Comparison of ENCODE assay signal across 8 mouse cellular contexts in the genomic region with DNA sequence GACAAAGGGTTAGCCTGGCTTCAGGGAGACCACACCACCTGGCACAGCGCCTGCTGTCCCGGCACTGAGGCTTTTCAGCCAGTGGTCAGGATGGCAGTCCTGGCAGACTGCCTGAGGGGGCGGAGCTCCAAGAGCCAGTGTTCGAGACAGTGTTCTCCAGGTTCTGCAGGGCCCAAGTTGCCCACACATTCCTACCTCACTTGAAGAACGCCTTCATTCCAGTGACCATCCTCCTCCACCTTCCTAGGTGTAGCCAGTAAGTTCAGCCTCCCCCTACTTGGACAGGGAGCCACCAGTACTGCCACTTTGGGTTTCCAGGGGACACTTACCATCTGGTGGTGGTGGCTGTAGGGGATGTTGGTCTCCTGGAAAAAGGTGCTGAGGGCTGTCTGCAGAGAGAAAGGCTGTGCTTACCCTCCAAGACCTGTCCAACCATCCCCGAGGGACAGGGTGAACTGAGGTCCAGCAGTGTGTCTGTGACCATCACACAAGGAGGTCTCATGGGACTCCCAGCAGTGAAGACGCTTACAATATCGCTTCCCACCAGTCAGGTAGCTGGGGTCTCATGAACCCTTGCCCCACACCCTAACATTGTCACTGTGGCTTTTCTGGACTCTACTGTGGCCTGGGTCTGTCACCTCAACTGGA. TPM values are rescaled to one million over a fixed set of nuclear protein-coding genes. Genes with fewer than 3 reads are reported as not detected.
DNase-seq lines count a peak whose midpoint lies in the region; ATAC-seq lines count a peak whose summit lies in the region.

No protein-coding gene starts in this region.

- H3K9ac ChIP-seq in forebrain, embryonic 13.5 days, result 0 out of 2 replicates have a peak overlapping the region, but pooled peaks have one; percentile 16
- no peak overlapping the region for H3K9ac ChIP-seq in forebrain, embryonic 15.5 days (replicated peaks)
- H3K9ac ChIP-seq in liver, embryonic 15.5 days, result no peak overlapping the region
- no peak overlapping the region for H3K9ac ChIP-seq in forebrain, embryonic 12.5 days

- no peak overlapping the region for H3K27ac ChIP-seq in forebrain, embryonic 13.5 days
- no peak overlapping the region for H3K27ac ChIP-seq in forebrain, embryonic 15.5 days (replicated peaks)
- 0 out of 2 replicates have a peak overlapping the region, but pooled peaks have one; percentile 6 for H3K27ac ChIP-seq in liver, embryonic 15.5 days (replicated peaks)
- no peak overlapping the region for H3K27ac ChIP-seq in forebrain, embryonic 12.5 days

- no peak overlapping the region for H3K4me3 ChIP-seq in forebrain, embryonic 13.5 days
- no peak overlapping the region for H3K4me3 ChIP-seq in forebrain, embryonic 15.5 days
- no peak overlapping the region for H3K4me3 ChIP-seq in liver, embryonic 15.5 days (replicated peaks)
- no peak overlapping the region for H3K4me3 ChIP-seq in forebrain, embryonic 12.5 days (replicated peaks)

- peak overlapping the region; percentile 1; the same call in 1 of the 2 replicates for H3K4me2 ChIP-seq in forebrain, embryonic 13.5 days
- no peak overlapping the region for H3K4me2 ChIP-seq in forebrain, embryonic 15.5 days (replicated peaks)
- H3K4me2 ChIP-seq in liver, embryonic 15.5 days, result peak overlapping the region; percentile 35
- no peak overlapping the region for H3K4me2 ChIP-seq in forebrain, embryonic 12.5 days

- no peaks in the 10 kb centered on the region for H3K9me3 ChIP-seq in forebrain, embryonic 13.5 days (replicated peaks)
- H3K9me3 ChIP-seq in forebrain, embryonic 15.5 days, result no peaks in the 10 kb centered on the region
- no peaks in the 10 kb centered on the region for H3K9me3 ChIP-seq in liver, embryonic 15.5 days (replicated peaks)
- H3K9me3 ChIP-seq in forebrain, embryonic 12.5 days, result no peaks in the 10 kb centered on the region

- H3K27me3 ChIP-seq in forebrain, embryonic 13.5 days, result no peaks in the 10 kb centered on the region
- H3K27me3 ChIP-seq in forebrain, embryonic 15.5 days, result no peaks in the 10 kb centered on the region
- no peaks in the 10 kb centered on the region for H3K27me3 ChIP-seq in liver, embryonic 15.5 days
- no peaks in the 10 kb centered on the region for H3K27me3 ChIP-seq in forebrain, embryonic 12.5 days

- H3K36me3 ChIP-seq in forebrain, embryonic 13.5 days (ENCODE audit: poor library complexity, severe bottlenecking), result peaks cover 31% of the 10 kb centered on the region
- H3K36me3 ChIP-seq in forebrain, embryonic 15.5 days, result peaks cover 11% of the 10 kb centered on the region
- H3K36me3 ChIP-seq in liver, embryonic 15.5 days (replicated peaks), result peaks cover 29% of the 10 kb centered on the region
- H3K36me3 ChIP-seq in forebrain, embryonic 12.5 days (replicated peaks), result peaks cover 19% of the 10 kb centered on the region

- no peak for ATAC-seq in forebrain, embryonic 13.5 days
- no peak for ATAC-seq in forebrain, embryonic 15.5 days (replicated peaks)
- ATAC-seq in liver, embryonic 15.5 days (ENCODE audit: insufficient read depth), result no peak
- ATAC-seq in forebrain, embryonic 12.5 days (ENCODE audit: low FRiP score), result no peak

- DNase-seq in thymus, postnatal 4 days, result peak; percentile 42
- no peak for DNase-seq in thymus, postnatal 0 days (ENCODE audit: low spot score)
- DNase-seq in kidney, postnatal 10 days, result peak; percentile 89
- DNase-seq in right cerebral cortex, postnatal 4 days, result peak; percentile 76

- WGBS in forebrain, embryonic 13.5 days, result 74% methylated on average over 8 of the region's 8 CpGs
- 67% methylated on average over 8 of the region's 8 CpGs for WGBS in forebrain, embryonic 15.5 days
- 65% methylated on average over 8 of the region's 8 CpGs for WGBS in liver, embryonic 15.5 days (ENCODE audit: insufficient replicate concordance)
- WGBS in forebrain, embryonic 12.5 days, result 80% methylated on average over 8 of the region's 8 CpGs

- peaks cover 33% of the 10 kb centered on the region for H3K4me1 ChIP-seq in forebrain, embryonic 13.5 days
- peaks cover 35% of the 10 kb centered on the region for H3K4me1 ChIP-seq in forebrain, embryonic 15.5 days
- peaks cover 61% of the 10 kb centered on the region for H3K4me1 ChIP-seq in liver, embryonic 15.5 days (replicated peaks)
- peaks cover 22% of the 10 kb centered on the region for H3K4me1 ChIP-seq in forebrain, embryonic 12.5 days

RNA-seq across cellular contexts. Expression of a gene that starts 4.0 kb away (rescaled TPM):
- polyA plus RNA-seq in forebrain, embryonic 13.5 days (2015; fragmentation: Nextera tagmentation; extraction: Ambion mirVana), result 33.9 and 35.1 TPM in 2 replicates
- 45.1 and 47.6 TPM in 2 replicates for polyA plus RNA-seq in forebrain, embryonic 15.5 days (2015; fragmentation: Nextera tagmentation; extraction: Ambion mirVana)
- 57.5 and 62.3 TPM in 2 replicates for polyA plus RNA-seq in thymus, postnatal 0 days (2015; fragmentation: Nextera tagmentation; extraction: Ambion mirVana)
- 10.6 and 11.5 TPM in 2 replicates for polyA plus RNA-seq in liver, embryonic 15.5 days (2015; fragmentation: Nextera tagmentation; extraction: Ambion mirVana)
- polyA plus RNA-seq in forebrain, embryonic 12.5 days (2016; fragmentation: Nextera tagmentation; extraction: Ambion mirVana), result 23.8 and 27.2 TPM in 2 replicates

RNA-seq across cellular contexts. Expression of a gene that starts 9.9 kb away (rescaled TPM):
- polyA plus RNA-seq in forebrain, embryonic 13.5 days (2015; fragmentation: Nextera tagmentation; extraction: Ambion mirVana), result 79.0 and 86.4 TPM in 2 replicates
- polyA plus RNA-seq in forebrain, embryonic 15.5 days (2015; fragmentation: Nextera tagmentation; extraction: Ambion mirVana), result 95.8 and 102 TPM in 2 replicates
- polyA plus RNA-seq in thymus, postnatal 0 days (2015; fragmentation: Nextera tagmentation; extraction: Ambion mirVana), result 31.1 and 31.7 TPM in 2 replicates
- 25.4 and 30.9 TPM in 2 replicates for polyA plus RNA-seq in liver, embryonic 15.5 days (2015; fragmentation: Nextera tagmentation; extraction: Ambion mirVana)
- 80.2 and 85.1 TPM in 2 replicates for polyA plus RNA-seq in forebrain, embryonic 12.5 days (2016; fragmentation: Nextera tagmentation; extraction: Ambion mirVana)

RNA-seq across cellular contexts. Expression of a gene that starts 40.9 kb away (rescaled TPM):
- 0.37 and 0.39 TPM in 2 replicates for polyA plus RNA-seq in forebrain, embryonic 13.5 days (2015; fragmentation: Nextera tagmentation; extraction: Ambion mirVana)
- polyA plus RNA-seq in forebrain, embryonic 15.5 days (2015; fragmentation: Nextera tagmentation; extraction: Ambion mirVana), result 0.56 and 0.75 TPM in 2 replicates
- polyA plus RNA-seq in thymus, postnatal 0 days (2015; fragmentation: Nextera tagmentation; extraction: Ambion mirVana), result 0.31 TPM in 1 of 2 replicates, not detected in the other
- 0.09 and 0.14 TPM in 2 replicates for polyA plus RNA-seq in liver, embryonic 15.5 days (2015; fragmentation: Nextera tagmentation; extraction: Ambion mirVana)
- 0.44 and 0.54 TPM in 2 replicates for polyA plus RNA-seq in forebrain, embryonic 12.5 days (2016; fragmentation: Nextera tagmentation; extraction: Ambion mirVana)

Comparison
In these comparisons a context has a peak if more than half of its experiments do, and no peak if none do; other contexts are left out.
1. H3K4me2 ChIP-seq: peak in forebrain, embryonic 13.5 days (single experiment) and liver, embryonic 15.5 days (single experiment); none in forebrain, embryonic 15.5 days (single experiment) and forebrain, embryonic 12.5 days (single experiment).